Mouse (Mus musculus) lung, postnatal 4 days (tissue): ENCODE data around the gene Ripor3.
A peak's percentile ranks its signal among the peaks of the same experiment; 100 is the strongest.

Experiments
- DNase-seq, 2 experiments: peaks; one replicate each; pipeline ENCODE4 v3.0.0; 2021

The Ripor3 gene

DNA sequence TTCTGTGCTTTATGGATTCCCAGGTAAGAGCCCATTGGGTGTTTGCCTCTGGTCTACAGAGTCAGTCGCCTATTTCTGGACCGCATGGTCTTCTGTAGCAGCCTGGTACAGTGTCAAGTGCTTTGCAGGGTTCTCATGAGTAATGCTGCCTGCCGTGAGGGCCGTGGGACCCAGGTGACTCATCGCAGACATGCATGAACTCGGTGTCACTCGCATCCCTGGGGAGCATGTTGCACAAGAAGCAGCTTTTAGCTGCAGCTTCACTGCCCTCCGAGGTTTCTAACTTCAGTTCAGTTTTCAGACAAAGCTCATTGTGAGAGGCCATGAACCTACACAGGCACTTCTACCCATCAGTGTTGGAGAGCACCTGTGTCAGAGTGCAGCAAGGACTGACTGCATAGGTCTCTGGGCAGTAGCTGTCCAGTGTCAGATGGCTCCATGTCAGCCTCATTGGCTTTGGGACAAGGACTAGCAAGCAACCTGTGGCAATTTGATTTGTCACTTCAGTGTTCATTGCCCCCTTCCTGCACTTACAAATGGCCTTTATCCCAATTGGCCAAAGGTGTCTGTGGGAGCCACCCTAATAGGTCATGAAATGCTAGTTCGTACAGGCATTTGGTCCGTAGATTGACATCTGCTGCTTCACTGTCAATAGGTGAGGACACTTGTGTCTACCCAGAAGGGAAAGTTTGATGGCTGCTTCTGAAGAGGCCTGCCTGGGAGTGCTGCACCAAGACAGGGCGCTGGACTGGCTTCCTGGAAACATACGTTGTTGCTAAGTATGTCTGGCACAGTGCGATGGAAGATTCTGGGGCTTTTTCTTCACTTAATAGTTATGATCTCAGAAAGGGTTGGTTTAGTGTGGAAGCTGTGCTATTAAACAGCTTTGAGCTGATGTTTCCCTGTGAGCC, 58.9 kb downstream of the Ripor3 start:
- DNase-seq = no peak

DNA sequence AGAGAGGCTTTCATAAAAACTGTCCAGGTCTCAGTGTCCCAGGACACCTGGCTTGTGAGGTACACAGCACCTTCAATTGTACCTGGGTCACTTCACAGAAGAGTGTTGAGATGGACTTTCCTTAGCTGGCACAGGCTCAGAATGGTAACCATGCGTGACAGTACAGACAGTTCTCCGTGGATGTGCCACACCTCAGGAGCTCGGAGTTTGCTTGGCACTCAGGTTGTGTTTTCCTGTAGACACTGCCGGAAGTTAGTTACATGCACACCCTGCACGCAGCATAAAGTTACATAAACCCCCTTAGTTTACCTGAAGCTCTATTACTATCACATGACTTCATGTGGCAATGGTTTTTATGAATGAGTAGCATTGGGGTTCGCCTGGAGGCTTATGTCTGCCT, 59.7 kb downstream of the Ripor3 start:
- no peak for DNase-seq

DNA sequence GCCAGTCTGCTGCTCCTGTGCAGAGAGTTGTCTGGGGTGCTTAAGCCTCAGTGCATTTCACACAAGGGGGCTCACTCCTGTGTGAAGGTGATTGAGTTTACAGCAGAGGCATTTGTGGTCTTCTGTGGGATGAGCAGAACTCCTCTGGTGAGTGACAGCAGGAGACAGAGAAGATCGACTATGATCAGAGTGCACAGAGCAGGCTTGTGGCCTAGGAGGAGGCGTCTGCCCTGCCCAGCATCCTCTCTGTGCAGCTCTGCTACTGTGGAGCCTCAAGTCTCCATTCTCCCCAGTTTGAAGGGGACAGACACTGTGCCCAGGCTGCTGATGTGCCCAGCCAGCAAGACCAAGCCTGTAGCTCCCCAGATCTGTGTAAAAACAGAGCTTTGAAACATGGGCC, 60.6 kb downstream of the Ripor3 start:
- no peak for DNase-seq

DNA sequence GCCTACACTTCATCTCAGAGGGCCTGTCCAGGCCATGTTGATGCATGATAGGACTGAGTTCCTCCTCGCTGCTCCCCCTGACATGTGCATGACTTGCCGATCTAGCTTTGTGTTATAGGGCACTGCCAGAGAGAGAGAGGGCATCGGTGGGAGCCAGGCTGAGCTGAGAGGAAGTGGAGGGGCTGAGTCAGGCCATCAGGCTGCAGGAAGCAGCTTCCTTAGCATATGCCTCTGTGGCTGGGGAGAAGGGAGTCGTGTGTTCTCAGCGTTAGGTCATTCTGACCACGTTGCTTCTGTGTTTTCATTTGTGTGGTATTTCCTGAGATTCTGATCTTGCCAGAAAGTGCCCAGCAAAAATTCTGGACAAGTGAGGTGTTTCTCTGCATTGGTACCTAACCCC, 61.2 kb downstream of the Ripor3 start:
- peak; percentile 63 to 70 for DNase-seq

DNA sequence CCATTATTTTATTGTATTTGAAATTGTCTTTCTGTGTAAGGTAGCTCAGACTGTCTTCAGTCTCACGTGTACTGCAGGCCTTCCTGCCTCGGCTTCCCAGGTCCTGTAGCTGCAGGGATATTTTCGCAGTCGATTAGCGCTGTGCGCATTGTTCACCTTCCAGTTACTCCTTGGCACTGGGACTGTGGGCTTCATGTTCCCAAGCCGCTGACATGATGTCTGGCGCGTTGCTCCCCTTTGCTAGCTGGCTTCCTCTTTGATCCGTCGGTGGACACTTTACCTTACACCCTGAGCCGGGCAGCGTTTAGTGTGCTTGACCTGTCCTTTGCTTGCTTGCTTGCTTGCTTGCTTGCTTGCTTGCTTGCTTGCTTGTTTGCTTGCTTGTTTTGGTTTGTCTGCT, 61.9 kb downstream of the Ripor3 start:
- DNase-seq = no peak

DNA sequence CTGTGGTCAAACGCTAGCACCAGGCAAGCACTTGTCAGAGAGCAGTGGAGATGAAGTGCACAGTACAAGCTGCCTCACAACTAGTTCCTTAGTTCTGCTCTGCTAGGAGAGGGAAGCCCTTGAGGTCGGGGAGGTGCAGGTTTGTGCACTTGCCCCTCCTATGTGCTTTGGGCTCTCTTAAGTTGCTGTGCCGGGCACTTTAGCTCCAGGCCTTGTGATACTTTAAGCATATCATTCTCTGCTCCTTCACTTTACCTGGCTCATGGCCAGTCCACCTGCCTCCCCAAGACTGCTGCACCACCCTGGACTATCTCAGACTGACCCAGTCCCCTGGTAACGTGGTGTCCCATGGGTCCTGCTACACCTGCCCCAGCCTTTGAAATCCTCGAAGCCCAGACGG, 62.4 kb downstream of the Ripor3 start:
- peak; percentile 62 to 80 for DNase-seq

DNA sequence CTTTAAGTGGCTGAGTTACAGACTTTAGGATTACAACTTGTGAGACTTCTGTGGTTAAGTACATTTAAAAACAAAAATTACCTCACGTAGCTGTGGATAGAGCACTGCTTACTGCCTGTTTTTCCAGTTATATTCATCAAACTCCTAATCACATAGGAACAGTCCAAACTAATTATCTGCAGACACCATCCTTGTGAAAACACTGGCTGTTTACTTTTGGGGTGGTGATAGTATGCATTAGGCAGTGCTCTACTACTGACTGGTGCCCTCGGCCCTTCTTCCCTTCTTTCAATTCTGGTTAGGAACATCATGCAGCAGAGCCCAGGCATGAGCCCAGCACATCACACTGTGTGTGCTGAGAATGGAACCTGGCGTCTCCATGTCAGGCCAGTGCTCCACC, 63.2 kb downstream of the Ripor3 start:
- DNase-seq = no peak

DNA sequence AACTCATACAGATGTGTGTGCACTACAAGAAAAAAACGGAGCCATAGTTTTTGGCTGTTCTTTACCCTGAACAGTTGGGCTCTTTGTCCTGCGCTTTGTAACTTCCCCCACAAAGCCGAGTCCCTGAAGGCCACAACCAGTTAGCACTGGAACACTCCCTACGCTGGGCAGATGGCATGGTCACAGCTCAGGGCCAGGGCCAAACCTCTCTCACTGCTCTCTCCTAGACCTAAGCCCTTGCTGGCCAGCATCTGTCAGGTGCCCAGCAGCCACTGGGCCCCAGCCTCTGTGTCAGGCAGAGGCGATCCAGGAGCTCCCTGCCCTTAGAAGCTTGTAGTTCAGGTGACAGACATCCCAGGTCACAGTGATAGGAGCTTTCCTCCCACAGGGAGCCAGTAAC, 65.0 kb downstream of the Ripor3 start:
- no peak for DNase-seq

DNA sequence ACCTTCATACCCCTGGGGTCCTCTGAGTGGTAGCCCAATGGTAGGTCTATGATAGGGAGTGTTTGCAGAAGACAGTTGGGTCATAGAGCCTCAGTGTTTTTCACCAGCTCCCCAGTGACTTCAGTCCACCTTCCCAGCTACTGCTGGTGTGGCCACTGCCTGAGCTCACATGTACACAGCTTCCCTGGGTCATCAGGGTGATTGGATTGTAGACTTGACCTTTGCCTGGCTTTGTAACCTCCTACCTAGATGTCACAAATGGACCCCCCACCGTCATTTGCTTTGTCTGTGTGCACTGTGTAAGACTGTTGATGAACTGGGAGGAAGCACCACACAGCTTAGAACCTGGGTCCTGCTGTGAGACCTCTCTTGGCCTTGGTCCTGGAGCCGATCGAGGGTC, 66.2 kb downstream of the Ripor3 start:
- peak in 1 of 2 experiments; percentile 4 for DNase-seq

DNA sequence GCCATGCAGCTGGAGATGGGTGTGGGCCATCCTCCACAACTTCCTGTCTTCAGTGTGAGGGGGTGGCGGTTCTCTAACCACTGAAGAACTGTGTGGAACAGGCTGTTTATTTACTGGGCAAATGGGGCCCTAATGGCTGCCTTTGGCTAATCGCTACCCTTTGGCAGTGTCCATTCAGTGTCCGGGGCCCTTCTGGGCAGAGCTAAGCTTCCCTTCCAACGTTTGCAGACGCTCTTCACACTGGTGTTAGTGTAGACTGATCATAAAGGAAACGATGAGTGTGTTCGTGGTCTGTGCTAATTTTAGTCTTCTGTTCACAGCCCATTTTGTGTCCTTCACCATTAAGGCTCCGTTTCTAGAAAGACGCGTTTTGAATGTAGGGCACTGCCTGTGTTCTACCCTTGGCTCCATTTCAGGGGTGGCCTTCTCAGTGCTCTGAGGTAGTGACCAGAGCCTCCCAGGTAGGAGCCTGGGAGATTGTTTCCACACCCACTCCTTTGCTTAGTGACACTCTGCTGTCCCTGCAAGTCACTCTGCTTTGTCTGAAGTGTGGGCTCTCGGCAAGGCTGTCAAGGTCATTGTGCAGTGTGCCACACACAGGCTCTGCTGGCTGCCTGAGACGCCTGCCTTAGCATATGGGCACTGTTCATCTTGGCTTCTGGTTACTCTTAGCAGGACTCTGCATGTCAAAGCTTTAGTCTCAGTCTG, 67.3 kb downstream of the Ripor3 start:
- DNase-seq = peak; percentile 73

DNA sequence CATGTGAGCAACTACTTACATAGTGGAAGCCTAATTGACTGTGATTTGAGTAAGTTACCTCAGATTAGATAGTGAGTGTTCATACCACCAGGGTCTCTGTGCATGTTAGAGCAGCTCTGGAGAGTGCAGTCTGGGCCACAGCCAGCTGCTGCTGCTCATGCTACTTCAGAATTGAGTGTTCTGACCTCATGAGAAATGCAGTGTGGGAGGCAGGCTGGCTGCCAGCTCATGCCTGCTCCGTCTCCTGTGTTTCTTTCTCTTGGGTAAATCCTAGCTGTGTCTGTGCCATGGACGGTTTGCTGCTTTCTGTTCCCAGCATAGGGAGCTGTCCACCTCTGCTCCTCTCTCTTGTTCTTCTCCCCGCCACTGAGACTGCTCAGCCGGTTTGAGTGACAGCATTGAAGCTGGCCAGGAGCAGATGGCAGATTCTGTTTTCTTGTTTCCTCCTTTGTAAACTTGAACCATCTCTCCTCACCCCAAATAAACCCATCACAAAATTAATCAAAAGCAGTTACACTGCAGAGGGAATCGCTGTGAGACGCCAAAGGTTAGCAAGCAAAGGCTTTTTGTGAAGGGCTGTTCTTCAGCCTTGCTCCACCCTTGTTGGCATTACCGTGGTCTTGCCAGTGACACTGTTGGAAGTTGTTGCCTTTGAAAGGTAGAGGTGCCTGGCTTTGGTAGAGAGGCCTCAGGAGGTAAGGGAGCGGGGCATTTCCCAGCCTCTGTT, 68.1 kb downstream of the Ripor3 start:
- peak; percentile 79 to 90 for DNase-seq

DNA sequence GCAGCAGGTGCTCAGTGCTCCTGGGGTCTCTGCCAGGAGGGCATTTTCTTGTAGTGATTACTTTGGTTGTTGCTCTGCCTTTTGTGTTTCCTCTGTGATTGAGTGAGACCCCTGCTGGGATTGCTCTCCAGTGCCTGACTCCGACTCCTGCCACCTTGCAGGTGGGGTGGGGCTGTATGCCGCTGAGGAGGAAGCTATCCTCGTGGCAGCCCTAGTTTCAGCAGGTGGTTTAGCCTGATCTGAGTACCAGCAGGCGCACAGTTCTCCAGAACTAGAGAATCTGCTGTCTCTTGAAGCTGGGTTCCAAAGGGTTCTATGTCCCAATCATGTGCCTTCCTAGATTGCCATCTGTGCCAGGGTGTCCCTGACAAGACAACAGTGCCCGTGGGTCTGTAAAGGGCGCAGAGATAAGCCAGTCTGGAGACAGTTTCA, 68.7 kb downstream of the Ripor3 start:
- peak in 1 of 2 experiments; percentile 21 for DNase-seq

DNA sequence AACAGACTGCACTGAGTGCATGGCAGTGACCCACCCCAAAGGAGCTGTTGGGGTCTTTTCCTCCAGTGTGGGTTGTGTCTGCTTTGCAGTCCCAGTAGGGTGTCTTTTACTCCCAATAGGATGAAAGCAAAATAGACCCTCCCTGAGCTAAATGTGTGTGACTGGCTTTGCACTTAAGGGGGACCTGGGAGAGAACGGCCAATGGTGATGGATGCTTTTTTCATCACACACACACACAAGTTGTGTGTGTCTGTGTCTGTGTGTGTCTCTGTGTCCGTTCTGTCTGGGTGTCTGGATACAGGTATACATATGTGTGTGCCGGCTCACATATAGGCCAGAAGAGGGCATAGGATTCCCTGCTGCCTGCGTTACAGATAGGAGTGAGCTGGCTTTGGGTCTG, 69.1 kb downstream of the Ripor3 start:
- no peak for DNase-seq

DNA sequence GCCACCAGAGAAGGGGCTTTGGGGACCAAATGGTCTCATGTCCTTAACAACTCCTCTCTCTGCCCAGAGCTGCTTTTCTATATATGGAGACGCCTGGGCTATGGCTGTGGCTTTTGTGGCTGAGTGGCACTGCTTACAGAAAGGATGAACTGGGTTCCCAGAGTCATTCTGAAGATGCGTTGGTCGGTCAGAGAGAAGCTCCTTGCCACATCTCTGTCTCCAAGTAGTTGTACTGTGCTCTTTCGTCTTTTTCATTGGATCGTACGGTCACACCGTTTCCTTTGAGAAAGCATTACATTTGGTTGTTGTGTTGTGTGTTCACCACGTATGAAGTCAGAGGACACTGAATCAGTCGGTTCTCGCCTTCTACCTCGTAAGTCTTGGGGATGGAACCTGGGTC, 69.8 kb downstream of the Ripor3 start:
- DNase-seq = no peak

DNA sequence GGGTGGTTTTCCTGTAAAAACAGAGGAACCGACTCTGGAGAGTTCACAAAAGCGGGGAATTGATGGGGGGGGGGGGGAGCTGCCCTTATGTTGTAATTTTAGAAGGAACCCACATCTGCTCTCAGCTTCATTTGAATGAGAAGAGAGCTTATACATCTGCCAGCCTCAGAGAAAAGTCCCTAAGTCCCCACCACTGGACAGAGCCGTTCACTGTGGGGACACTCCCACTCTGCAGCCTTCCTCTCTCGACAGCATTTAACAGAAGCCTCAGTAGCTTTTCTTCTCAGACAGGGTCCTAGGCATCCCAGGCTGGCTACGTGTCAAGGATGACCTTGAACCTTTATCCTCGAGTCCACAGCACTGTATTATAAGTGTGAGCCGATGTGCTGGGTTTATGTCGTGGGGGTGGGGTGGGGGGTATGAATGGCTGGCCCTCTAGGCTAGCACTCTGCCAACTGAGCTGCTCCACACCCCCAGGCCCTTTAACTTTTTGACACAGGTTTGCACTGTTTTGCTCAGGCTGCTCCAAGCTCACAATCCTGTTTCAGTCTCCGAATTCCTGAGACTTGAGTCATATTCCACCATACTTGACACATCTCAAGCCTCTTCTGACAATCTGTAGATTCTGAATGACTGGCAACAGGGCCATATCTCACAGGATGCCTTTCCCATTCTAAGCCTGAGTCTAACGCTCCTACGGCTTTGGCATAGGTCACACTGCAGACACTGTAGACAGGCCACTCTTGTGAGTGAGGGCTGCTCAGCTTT, 70.6 kb downstream of the Ripor3 start:
- DNase-seq = peak in 1 of 2 experiments; percentile 9

DNA sequence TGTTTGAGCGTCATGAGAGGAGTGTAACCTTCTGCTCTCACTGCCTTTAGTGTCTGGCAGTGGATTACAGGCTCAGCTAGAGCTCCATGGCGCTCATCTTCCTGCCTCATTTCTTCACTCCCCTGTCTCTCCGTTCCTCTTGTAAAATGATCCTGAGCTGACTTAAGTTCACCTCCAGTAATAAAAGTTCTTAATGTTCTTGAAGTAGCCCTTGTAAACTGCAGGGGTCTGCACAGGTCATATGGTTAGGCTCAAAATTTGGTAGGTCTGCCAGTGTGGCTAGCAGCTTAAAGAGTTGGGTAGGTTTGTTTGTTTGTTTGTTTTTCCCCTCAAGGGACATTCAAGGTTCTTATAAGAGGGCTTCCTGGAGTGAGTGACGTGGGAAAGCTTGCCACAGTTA, 71.2 kb downstream of the Ripor3 start:
- DNase-seq = no peak

DNA sequence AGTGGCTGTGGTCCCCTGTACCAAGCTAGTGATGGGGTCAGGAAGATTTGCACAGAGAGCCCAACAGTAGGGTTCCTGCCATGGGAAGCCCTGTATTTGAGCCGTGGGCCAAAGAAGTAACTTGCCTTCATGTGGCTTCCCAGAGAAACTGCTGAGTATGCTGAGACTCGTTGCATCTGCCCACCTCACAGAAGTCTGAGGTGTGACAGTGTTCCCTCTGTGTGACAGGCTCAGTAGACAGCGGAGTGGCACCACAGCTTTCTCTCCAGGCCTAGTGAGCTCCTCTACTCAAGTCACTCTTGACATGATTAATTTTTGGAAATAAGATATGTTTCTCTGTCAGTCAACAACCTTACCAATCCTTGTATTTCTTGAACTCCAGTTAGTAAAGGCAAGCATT, 71.6 kb downstream of the Ripor3 start:
- DNase-seq = no peak

DNA sequence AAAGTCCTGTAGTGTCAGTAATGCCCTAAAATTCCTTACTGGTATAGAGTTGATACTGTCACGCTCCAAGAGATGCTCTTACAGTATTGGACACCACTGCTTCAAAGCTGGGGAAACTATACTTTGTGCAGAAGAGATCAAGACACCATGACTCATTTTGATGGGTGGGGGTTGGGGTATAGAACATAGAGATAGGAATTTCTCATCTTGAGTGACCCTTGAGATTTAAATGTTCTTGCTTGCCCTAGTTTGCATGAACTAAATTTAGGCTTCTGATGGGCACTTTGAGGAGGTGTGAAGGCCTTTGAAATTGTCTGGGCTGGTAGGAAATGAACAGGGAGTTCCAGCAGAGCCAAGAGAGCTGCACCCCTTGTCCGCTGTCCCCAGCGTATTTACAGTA, 74.5 kb downstream of the Ripor3 start:
- DNase-seq = no peak

DNA sequence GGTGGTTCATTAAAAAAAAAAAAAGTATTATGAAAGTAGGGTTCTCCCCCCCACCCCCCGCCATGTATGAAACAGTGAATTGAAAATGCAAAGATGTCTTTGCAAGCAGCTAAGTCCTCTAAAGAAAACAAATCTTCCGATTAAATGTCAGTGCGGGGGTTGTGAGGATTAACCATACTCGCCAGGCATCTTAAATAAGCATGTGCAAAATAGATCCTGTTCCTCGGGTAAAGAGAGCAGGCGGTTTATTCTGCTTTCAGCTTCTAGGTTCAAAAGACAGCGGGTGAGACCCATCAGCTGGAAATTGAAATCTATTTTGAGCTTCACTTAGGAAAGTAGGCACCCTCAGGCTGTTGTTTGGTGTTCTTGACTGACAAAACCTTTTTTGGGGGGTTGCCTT, 77.0 kb downstream of the Ripor3 start:
- DNase-seq = no peak

DNA sequence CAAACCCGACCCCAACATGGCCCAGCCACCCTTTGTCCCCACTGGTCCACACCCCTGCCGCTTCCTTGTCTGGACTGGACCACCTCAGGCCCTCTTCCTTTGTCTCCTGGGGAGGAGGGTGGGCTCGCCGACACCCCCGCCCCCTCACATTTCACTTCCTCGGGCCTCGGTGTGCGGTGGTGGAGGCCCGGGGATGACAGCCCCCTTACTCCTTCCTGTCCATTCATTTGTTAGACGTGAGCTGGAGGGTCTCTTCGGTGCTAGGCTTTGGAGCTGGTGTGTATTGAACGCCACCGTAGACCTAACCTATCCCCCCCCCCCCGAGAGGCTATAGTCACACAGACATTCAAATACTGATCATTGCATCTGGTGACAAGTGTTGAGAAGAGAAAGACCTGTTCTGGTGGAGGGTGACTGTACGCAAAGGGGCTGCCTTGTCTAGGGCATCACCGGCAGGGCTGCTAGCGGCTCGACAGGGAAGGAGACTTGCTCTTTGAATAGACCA, 77.6 kb downstream of the Ripor3 start:
- peak; percentile 46 to 54 for DNase-seq

DNA sequence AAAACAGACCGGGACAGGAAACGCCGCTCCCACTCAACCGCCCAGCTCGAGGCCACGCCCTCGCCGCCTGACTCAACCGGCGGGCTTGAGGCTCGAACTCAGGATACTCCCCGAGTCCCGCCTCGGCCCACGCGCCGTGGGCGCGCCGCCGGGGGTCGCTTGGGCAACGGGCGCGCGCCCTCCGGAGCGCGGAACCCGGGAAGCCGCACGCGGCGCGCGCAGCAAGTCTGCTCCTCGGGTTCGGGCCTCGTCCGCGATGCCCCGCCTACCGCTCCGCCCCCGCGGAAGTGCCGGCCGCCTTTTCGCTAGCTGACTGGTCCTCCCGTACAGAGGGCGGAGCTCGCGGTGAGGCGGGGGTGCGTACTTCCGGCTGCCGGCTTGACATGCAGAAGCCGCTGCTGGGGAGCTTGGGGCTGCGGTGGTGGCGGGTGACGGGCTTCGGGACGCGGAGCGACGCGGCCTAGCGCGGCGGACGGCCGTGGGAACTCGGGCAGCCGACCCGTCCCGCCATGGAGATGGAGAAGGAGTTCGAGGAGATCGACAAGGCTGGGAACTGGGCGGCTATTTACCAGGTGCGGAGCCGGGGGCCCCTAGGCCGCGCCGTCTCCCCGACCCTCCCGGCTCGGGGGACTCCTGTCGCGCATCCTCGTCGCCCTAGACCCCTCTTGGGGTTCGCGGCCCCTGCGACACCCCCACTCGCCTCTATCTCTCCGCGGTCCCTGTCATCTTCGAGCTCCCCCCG, 78.3 kb downstream of the Ripor3 start, which contains the start of gene Ptpn1:
TSS of gene Ptpn1 (plus strand) at position 73 of the 742 bp plus-strand sequence.
- DNase-seq = peak; percentile 99

DNA sequence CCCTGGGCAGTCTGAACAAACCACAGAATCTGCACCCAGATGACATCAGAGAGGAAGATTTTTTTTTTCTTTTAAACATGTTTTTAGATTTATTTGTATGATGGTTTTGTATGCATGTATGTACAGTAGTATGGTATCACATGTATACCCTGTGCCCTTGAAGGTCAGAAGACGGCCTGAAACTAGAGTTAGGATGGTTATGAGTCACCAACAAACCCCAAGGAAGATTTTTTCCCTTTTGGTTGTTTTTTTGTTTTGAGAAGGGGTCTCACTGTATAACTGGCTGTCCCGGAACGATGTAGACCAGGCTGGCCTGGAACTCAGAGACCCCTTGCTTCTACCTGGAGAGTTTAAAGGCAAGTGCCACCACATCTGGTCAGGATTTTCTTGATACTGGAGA, 79.4 kb downstream of the Ripor3 start:
- DNase-seq = no peak
